Mouse (Mus musculus) limb, embryonic 13.5 days (tissue): ENCODE results near the gene Cd300lf. TPM values are rescaled to one million over a fixed set of nuclear protein-coding genes. Genes with fewer than 3 reads are reported as not detected.
A peak's percentile ranks its signal among the peaks of the same experiment; 100 is the strongest.

ENCODE experiments used
- ATAC-seq: fragments of 200-750 bp; cut with Nextera tagmentation; 2 replicates; pipeline ENCODE4 v1.8.0; 2017; ENCODE audit warnings: low read depth, moderate number of reproducible peaks, moderate TSS enrichment; ENCODE audit not compliant: low FRiP score
- H3K27ac ChIP-seq: fragments of 300-500 bp; sonication (generic); 2 replicates; pipeline ENCODE4 v1.5.1; 2015; ENCODE audit warnings: inconsistent platforms, mild to moderate bottlenecking, moderate library complexity
- H3K27me3 ChIP-seq: fragments of 300-500 bp; sonication (generic); 2 replicates; pipeline ENCODE4 v1.6.1; 2015; ENCODE audit warnings: mild to moderate bottlenecking, inconsistent platforms
- H3K36me3 ChIP-seq: fragments of 300-500 bp; sonication (generic); 2 replicates; pipeline ENCODE4 v1.6.1; 2015; ENCODE audit warnings: inconsistent platforms, mild to moderate bottlenecking, moderate library complexity
- H3K4me1 ChIP-seq: fragments of 300-500 bp; sonication (generic); 2 replicates; pipeline ENCODE4 v1.6.1; 2015; ENCODE audit warnings: inconsistent platforms
- H3K4me2 ChIP-seq: fragments of 300-500 bp; sonication (generic); replicated peaks from 2 replicates; pipeline ENCODE4 v1.6.1; 2015; ENCODE audit warnings: inconsistent platforms, mild to moderate bottlenecking, moderate library complexity
- H3K4me3 ChIP-seq: fragments of 300-500 bp; sonication (generic); 2 replicates; pipeline ENCODE4 v1.5.1; 2015; ENCODE audit warnings: moderate library complexity, mild to moderate bottlenecking, inconsistent platforms
- H3K9ac ChIP-seq: fragments of 300-500 bp; sonication (generic); 2 replicates; pipeline ENCODE4 v1.6.1; 2015; ENCODE audit warnings: mild to moderate bottlenecking, inconsistent platforms
- H3K9me3 ChIP-seq: fragments of 300-500 bp; sonication (generic); 2 replicates; pipeline ENCODE4 v1.6.1; 2016; ENCODE audit warnings: inconsistent platforms
- WGBS: fragments of 180-500 bp; shearing (Covaris S2); methylation state at CpG from one replicate; pipeline ENCODE4 v1.1.7; 2015; 5-methylcytosine and 5-hydroxymethylcytosine counted together
- polyA plus RNA-seq: library from polyadenylated mRNA; unstranded; fragments of >200 nt; fragmentation: Nextera tagmentation; extraction: Ambion mirVana; gene quantifications from 2 replicates; pipeline ENCODE4 v1.2.1, GENCODE M21; 2015

The Cd300lf gene
- polyA plus RNA-seq, 1 experiment from 2014 or later = 0.09 TPM

DNA sequence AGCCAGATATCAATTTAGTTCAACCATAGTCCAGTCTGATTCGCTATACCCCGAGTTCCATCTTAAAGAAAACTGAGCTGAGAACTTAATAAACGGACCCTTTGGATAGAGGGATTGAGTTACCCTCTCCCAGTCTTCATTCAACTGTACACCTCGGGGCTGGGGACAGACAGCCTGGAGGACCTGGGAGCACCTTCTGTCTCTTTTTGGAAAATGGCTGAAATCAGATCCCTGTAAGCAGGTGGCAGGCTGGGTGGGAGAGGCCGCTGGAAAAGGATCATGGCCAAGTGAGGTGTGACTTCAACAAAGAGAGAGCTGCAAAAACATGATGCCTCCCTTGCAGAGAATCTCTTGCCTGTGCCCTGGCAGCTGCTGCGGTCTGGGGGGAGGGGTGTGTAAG, 51.6 kb downstream of the Cd300lf start:
- peaks cover 25% of the 10 kb centered on the region for H3K27me3 ChIP-seq
- no peak for ATAC-seq
- no peaks in the 10 kb centered on the region for H3K36me3 ChIP-seq
- no peak overlapping the region for H3K4me3 ChIP-seq
- no peak overlapping the region for H3K27ac ChIP-seq
- H3K4me1 ChIP-seq = 0 out of 2 replicates have a peak, but pooled peaks cover 3% of the 10 kb centered on the region
- no peak overlapping the region for H3K9ac ChIP-seq
- WGBS = 69% methylated on average over 6 of the region's 6 CpGs
- H3K4me2 ChIP-seq = no peak overlapping the region
- H3K9me3 ChIP-seq = no peaks in the 10 kb centered on the region

DNA sequence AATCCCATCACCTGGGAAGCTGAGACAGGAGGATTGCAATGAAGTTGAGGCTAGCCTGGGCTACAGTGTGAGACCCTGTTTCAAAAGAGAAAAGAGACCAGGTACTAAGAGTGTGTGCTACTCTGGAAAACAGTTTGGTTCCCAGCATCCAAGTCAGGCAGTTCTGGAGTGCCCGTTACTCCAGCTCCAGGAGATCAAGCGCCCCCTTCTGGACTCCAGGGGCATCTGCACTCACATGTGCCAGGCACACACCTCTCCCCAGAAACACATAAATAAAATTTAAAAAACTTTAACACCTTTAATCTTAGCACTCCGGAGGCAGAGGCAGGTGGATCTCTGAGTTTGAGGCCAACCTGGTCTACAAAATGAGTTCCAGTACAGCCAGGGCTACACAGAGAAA, 52.4 kb downstream of the Cd300lf start:
- WGBS = 59% methylated on average over 3 of the region's 3 CpGs
- 0 out of 2 replicates have a peak, but pooled peaks cover 3% of the 10 kb centered on the region for H3K4me1 ChIP-seq
- ATAC-seq = no peak
- H3K36me3 ChIP-seq = no peaks in the 10 kb centered on the region
- no peaks in the 10 kb centered on the region for H3K9me3 ChIP-seq
- H3K27me3 ChIP-seq = peaks cover 25% of the 10 kb centered on the region
- no peak overlapping the region for H3K4me2 ChIP-seq
- H3K4me3 ChIP-seq = no peak overlapping the region
- no peak overlapping the region for H3K27ac ChIP-seq
- no peak overlapping the region for H3K9ac ChIP-seq

DNA sequence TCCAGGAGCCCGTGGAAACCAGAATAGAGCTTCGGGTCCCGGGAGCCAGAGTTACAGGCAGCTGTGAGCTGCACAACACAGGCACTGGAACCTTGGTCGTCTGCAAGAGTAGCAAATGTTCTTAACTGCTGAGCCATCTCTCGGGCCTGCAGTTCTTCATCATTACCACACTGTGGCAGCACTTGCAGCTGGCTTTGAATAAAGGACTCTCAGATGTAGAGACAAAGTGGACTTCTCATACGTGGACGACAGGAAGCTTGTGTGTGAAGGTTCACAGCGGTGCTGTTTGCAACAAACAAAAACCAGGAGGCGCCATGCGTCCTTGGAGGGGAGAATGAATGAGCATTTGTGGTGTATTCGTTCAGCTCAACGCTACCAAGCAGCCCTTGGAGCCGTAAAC, 52.9 kb downstream of the Cd300lf start:
- 37% methylated on average over 13 of the region's 13 CpGs for WGBS
- peaks cover 25% of the 10 kb centered on the region for H3K27me3 ChIP-seq
- H3K9me3 ChIP-seq = no peaks in the 10 kb centered on the region
- no peak overlapping the region for H3K9ac ChIP-seq
- no peak for ATAC-seq
- H3K4me1 ChIP-seq = 0 out of 2 replicates have a peak, but pooled peaks cover 3% of the 10 kb centered on the region
- H3K4me2 ChIP-seq = no peak overlapping the region
- no peak overlapping the region for H3K4me3 ChIP-seq
- no peak overlapping the region for H3K27ac ChIP-seq
- H3K36me3 ChIP-seq = no peaks in the 10 kb centered on the region

DNA sequence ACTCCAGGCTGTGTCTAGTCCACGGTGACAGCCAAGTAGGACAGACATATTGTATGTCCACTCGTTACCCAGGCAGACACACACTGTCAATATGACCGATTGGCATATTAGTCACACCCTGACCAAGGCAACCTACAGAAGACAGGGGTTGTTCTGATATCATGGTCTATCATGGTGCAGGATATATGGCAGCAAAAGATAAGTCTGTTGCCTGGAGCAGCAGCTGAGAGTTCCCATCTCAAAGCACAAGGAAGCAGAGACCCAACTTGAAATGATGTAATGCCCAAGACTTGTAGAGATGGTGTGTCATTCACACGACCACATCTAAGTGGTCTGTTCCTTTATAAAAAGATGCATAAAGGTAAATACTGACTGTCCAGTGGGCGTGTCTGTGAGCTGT, 55.1 kb downstream of the Cd300lf start:
- Histone ChIP-seq H3K9me3 (no peaks in the 10 kb centered on the region), H3K36me3 (no peaks in the 10 kb centered on the region), H3K4me3 (no peak overlapping the region), H3K27me3 (peaks cover 6% of the 10 kb centered on the region), H3K27ac (no peak overlapping the region), H3K4me1 (0 out of 2 replicates have a peak, but pooled peaks cover 3% of the 10 kb centered on the region), H3K4me2 (no peak overlapping the region), H3K9ac (no peak overlapping the region)
- 77% methylated on average over 5 of the region's 5 CpGs for WGBS
- ATAC-seq = no peak

DNA sequence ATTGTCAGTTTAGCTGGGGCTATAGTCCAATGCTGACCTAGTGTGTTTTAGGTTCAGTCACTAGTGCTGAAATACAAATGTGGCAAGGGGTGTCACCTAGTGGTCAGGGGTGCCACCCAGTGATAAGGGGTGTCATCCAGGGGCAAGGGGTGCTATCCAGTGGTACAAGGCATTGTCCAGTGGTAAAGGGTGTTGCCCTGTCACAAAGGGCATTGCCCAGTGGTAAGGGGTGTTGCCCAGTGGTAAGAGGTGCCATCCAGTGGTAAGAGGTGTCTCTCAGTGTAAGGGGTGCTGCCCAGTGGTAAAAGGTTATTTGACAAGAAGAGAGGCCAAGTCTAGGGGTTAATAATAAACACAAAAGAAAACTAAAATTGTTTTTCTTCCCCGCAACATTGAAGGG, 56.4 kb downstream of the Cd300lf start:
- H3K36me3 ChIP-seq = no peaks in the 10 kb centered on the region
- H3K9ac ChIP-seq = no peak overlapping the region
- no peak overlapping the region for H3K27ac ChIP-seq
- H3K4me1 ChIP-seq = no peaks in the 10 kb centered on the region
- WGBS = 96% methylated on average over 1 of the region's 1 CpGs
- no peak overlapping the region for H3K4me3 ChIP-seq
- no peak overlapping the region for H3K4me2 ChIP-seq
- no peak for ATAC-seq
- H3K27me3 ChIP-seq = no peaks in the 10 kb centered on the region
- no peaks in the 10 kb centered on the region for H3K9me3 ChIP-seq

DNA sequence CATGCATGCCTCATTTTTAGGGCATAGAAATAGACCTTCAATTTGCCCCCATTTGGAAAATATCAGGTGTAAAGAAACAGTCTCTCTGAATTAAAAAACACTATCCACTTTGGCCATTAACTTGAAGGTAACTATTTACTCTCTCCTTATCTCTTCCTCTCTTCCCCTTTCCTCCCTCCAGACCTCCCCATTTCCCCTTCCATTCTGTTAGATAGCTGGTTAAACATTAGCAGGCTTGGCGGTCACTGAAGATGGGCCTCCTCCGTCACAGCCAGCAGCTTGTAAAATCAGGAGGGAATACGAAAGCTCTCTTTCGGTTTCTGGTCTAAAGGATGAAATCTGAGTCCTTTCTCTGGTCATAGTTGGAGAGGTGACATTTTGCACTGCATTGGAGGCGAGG, 57.9 kb downstream of the Cd300lf start:
- H3K4me1 ChIP-seq = peaks cover 10% of the 10 kb centered on the region
- H3K27ac ChIP-seq = no peak overlapping the region
- H3K4me2 ChIP-seq = no peak overlapping the region
- no peaks in the 10 kb centered on the region for H3K36me3 ChIP-seq
- H3K27me3 ChIP-seq = peaks cover 6% of the 10 kb centered on the region
- no peaks in the 10 kb centered on the region for H3K9me3 ChIP-seq
- H3K9ac ChIP-seq = no peak overlapping the region
- H3K4me3 ChIP-seq = no peak overlapping the region
- ATAC-seq = no peak
- 63% methylated on average over 5 of the region's 5 CpGs for WGBS

DNA sequence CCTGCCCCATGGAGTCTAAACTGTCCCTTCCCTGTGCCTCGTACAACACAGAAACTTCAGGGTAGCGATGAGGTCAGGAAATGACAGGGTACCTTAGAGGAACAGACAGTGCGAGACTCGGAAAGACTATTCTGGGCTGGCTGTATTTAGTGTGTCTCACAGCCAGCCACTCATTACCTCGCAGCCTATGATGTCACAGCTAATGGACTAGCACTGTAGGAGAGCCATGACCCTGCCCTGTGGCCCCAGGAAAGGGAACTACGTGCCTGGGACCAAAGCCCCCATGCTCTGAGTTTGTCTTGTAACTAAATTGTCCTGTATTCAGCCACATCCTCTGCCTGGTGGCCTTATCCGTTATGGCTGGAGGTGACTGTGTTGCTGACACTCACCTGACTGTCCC, 58.4 kb downstream of the Cd300lf start:
- Histone ChIP-seq H3K27me3 (peaks cover 11% of the 10 kb centered on the region), H3K9me3 (no peaks in the 10 kb centered on the region), H3K27ac (no peak overlapping the region), H3K36me3 (no peaks in the 10 kb centered on the region), H3K9ac (no peak overlapping the region), H3K4me3 (no peak overlapping the region), H3K4me1 (peaks cover 10% of the 10 kb centered on the region), H3K4me2 (no peak overlapping the region)
- ATAC-seq = no peak
- 71% methylated on average over 7 of the region's 7 CpGs for WGBS

DNA sequence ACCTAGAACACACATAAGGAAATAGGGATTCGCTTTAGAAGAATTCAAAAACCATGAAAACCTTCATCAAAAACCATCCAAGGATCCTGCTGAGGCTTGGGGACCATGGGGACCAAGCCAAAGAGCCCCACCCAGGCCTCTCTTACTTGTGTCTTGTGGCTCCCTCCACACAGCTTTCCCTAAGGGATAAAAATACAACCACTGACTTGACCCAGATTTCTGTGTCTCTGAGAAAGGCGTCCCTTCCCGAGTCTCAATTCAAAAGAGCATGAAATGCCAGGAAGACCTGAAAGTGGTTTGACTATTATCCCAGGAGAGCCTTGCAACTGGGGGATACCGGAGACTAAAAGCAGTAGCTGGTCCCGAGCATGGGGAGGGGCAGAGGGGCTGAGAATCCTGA, 60.8 kb downstream of the Cd300lf start:
- no peak for ATAC-seq
- 67% methylated on average over 5 of the region's 5 CpGs for WGBS

DNA sequence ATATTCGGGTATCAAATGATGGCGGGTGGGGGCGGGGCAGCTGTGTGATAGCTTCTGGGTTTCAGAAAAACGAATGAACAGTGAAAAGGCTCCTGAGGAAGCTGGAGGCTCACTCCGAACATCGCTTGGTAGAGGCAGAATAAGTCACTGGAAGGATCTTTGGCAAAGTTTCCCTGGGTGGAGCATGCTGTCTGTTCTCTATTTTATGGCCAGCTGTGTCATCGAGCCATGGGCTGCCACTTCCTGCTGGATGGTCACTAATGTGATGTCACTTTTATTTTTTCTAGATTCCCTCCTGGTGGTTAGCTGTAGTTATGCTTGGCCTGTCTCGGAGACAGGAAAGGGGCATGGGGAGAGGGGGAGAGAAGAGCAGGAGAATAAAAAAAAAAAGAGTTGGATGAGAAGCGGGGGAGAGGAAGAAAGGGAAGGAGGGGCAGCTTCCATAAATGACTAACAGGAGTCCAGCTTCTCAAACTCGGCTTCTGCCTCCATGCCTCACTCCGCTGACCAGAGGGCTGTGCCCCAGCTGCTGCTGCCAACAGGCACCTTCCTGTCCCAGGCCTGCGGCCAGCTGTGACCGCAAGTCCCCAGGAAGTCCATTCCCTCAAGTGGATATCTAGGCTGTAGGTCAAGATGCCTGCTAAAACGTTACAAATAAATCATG, 62.0 kb downstream of the Cd300lf start:
- Histone ChIP-seq H3K9ac (no peak overlapping the region), H3K4me3 (no peak overlapping the region), H3K27me3 (peaks cover 11% of the 10 kb centered on the region), H3K4me1 (peaks cover 10% of the 10 kb centered on the region), H3K27ac (no peak overlapping the region), H3K36me3 (no peaks in the 10 kb centered on the region), H3K9me3 (no peaks in the 10 kb centered on the region), H3K4me2 (peak overlapping the region; percentile 21)
- no peak for ATAC-seq
- 25% methylated on average over 14 of the region's 14 CpGs for WGBS

More for the DNA sequence above, 60.8 kb downstream of the Cd300lf start:
- H3K4me2 ChIP-seq = no peak overlapping the region
- peaks cover 10% of the 10 kb centered on the region for H3K4me1 ChIP-seq
- no peak overlapping the region for H3K4me3 ChIP-seq
- peaks cover 11% of the 10 kb centered on the region for H3K27me3 ChIP-seq
- no peaks in the 10 kb centered on the region for H3K36me3 ChIP-seq
- no peaks in the 10 kb centered on the region for H3K9me3 ChIP-seq
- no peak overlapping the region for H3K27ac ChIP-seq
- no peak overlapping the region for H3K9ac ChIP-seq

DNA sequence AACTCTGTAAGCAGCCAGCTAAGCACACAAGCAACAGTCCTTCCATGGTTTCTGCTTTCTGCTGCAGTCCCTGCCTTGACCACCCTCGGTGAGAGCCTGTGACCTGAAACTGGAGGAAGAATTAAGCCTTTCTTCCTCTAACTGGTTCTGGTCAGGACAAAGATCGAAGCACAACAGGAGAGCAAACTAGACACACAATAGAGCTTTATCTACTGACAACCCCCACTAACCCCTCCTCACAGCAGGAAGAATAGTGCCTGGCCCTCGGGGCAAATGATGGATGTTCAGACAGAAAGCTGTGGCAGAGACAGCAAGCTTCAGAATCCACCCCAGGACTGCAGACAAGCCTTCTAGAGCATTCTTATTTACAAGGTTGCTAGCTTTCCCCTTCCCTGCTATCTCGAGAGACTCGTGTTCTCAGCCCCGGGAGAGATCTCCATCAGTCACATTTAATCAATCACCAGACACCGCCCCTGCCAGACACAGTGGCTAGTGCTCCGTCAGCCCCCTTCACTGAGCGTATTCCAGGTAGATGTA, 62.7 kb downstream of the Cd300lf start:
- no peak overlapping the region for H3K9ac ChIP-seq
- no peak overlapping the region for H3K27ac ChIP-seq
- H3K4me1 ChIP-seq = peaks cover 10% of the 10 kb centered on the region
- no peaks in the 10 kb centered on the region for H3K36me3 ChIP-seq
- 18% methylated on average over 9 of the region's 9 CpGs for WGBS
- peaks cover 11% of the 10 kb centered on the region for H3K27me3 ChIP-seq
- ATAC-seq = no peak
- H3K4me3 ChIP-seq = no peak overlapping the region
- H3K4me2 ChIP-seq = peak overlapping the region; percentile 21
- no peaks in the 10 kb centered on the region for H3K9me3 ChIP-seq

DNA sequence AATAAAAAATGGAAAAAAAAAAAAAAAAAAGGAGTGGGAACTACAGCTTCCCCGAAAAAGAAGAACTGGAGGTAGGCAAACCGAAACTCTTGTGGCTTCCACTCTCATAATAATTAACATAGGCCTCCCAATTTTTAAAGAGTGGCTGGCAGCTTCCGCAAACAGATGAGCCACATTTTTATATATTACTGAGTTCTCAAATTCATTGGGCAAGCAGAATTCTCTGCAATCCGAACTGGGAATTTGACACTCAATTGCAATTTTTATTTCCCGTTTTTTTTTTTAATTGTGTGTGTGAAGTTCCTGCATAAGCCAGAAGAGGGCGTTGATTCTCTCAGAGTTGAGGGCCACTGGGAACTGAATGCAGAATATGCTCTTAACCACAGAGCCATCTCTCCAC, 67.0 kb downstream of the Cd300lf start:
- Histone ChIP-seq H3K27ac (no peak overlapping the region), H3K4me2 (no peak overlapping the region), H3K9me3 (no peaks in the 10 kb centered on the region), H3K27me3 (peaks cover 16% of the 10 kb centered on the region), H3K36me3 (no peaks in the 10 kb centered on the region), H3K4me3 (no peak overlapping the region), H3K9ac (no peak overlapping the region), H3K4me1 (peaks cover 6% of the 10 kb centered on the region)
- no peak for ATAC-seq
- WGBS = 63% methylated on average over 6 of the region's 6 CpGs
